ENCODE assay signal across 8 mouse cellular contexts in the genomic region with DNA sequence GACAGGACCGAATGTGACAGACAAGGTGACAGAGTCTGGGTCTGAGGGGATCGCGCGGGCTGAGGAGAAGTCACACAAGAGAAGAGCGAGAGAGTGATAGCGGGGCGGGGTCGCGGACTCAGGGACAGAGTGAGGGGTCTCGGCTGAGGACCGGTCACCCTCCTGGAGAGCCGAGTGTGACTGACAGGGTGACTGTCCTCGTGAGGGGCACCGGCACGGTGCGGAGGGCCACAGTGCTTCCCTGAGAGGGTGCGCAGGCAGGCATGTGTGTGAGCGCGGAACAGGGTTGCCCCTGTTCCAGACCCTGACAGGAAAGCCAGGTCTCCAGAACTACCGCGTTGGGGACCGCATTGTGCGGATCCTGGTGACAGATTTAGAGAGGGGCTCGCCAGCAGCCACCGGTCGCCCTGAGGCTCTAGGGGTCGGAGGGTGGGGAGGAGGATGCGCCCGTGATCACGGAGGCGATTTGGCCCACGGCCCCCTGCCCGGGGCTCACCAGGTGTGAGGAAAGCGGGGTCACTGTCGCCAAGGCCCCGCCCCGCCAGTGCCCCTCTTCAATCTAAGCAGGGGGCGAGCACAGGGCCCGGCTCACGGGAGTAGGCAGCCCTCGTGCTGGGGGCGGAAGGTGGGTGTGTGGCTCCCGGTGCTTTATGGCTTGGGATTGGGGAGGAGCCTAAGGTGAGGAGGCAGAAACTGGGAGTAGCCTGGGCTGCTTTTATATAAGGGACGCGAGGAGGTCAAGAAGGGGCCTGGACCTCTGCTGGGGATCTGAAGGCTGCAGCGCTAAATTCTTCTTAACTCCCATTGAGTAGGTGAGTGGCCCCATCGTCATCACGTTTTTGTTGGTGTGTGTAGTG. TPM values are rescaled to one million over a fixed set of nuclear protein-coding genes. Genes with fewer than 3 reads are reported as not detected.
DNase-seq lines count a peak whose midpoint lies in the region; ATAC-seq lines count a peak whose summit lies in the region.

No protein-coding gene starts in this region.

- peak; percentile 70 for ATAC-seq in frontal cortex, adult (ENCODE audit: low TSS enrichment)

- intact Hi-C loops in left cerebral cortex, postnatal 25 days (cut with DNase I): loop anchor here (2.0 to 10.0 kb wide), 3 partner anchors 41 to 173 kb away; no protein-coding TSS in a partner anchor

- DNase-seq in R1 (ENCODE audit: low read depth, low spot score): peak; percentile 50
- peak; percentile 28 to 48 for DNase-seq in cerebellum, adult 18-20 months
- DNase-seq in heart, postnatal 4 days: peak; percentile 36
- DNase-seq in left cerebral cortex, postnatal 25 days (ENCODE audit: low spot score in 2 of 2): peak; percentile 6 to 45
- peak; percentile 17 to 25 for DNase-seq in lung, postnatal 4 days
- DNase-seq in right cerebral cortex, adult 18-20 months: peak; percentile 28
- DNase-seq in T-cell, adult 2 months (ENCODE audit: low spot score): no peak

RNA-seq across cellular contexts. Expression of a gene that starts 1.1 kb away (rescaled TPM):
- total RNA-seq in heart, postnatal 4 days (2021): 1 to 10 TPM; 7.6 to 9.5 TPM
- total RNA-seq in left cerebral cortex, postnatal 25 days (2021): 1 to 10 TPM; 5.5 to 6.2 TPM
